Mouse (Mus musculus) neural tube, embryonic 13.5 days (tissue): ENCODE measurements around the gene Hba-a2. TPM values are rescaled to one million over a fixed set of nuclear protein-coding genes. Genes with fewer than 3 reads are reported as not detected.
A peak's percentile ranks its signal among the peaks of the same experiment; 100 is the strongest.

ENCODE experiments used
- ATAC-seq: fragments of 200-750 bp; cut with Nextera tagmentation; 2 replicates; pipeline ENCODE4 v1.8.0; 2017; ENCODE audit warnings: low read depth, mild to moderate bottlenecking, moderate TSS enrichment, moderate library complexity
- H3K27ac ChIP-seq: fragments of 300-500 bp; sonication (generic); replicated peaks from 2 replicates; pipeline ENCODE4 v1.5.1; 2015; ENCODE audit warnings: moderate library complexity, mild to moderate bottlenecking, inconsistent platforms
- H3K27me3 ChIP-seq: fragments of 300-500 bp; sonication (generic); 2 replicates; pipeline ENCODE4 v1.6.1; 2015; ENCODE audit warnings: mild to moderate bottlenecking, inconsistent platforms
- H3K36me3 ChIP-seq: fragments of 300-500 bp; sonication (generic); 2 replicates; pipeline ENCODE4 v1.6.1; 2015; ENCODE audit warnings: mild to moderate bottlenecking, inconsistent platforms
- H3K4me1 ChIP-seq: fragments of 300-500 bp; sonication (generic); replicated peaks from 2 replicates; pipeline ENCODE4 v1.6.1; 2015; ENCODE audit warnings: inconsistent platforms
- H3K4me2 ChIP-seq: fragments of 300-500 bp; sonication (generic); 2 replicates; pipeline ENCODE4 v1.6.1; 2015; ENCODE audit warnings: inconsistent platforms, mild to moderate bottlenecking, moderate library complexity
- H3K4me3 ChIP-seq: fragments of 300-500 bp; sonication (generic); 2 replicates; pipeline ENCODE4 v1.5.1; 2015; ENCODE audit warnings: mild to moderate bottlenecking, inconsistent platforms
- H3K9ac ChIP-seq: fragments of 300-500 bp; sonication (generic); 2 replicates; pipeline ENCODE4 v1.6.1; 2015; ENCODE audit warnings: moderate library complexity, mild to moderate bottlenecking, inconsistent platforms
- H3K9me3 ChIP-seq: fragments of 300-500 bp; sonication (generic); 2 replicates; pipeline ENCODE4 v1.6.1; 2016; ENCODE audit warnings: inconsistent platforms
- WGBS: fragments of 180-500 bp; shearing (Covaris S2); methylation state at CpG from one replicate; pipeline ENCODE4 v1.1.7; 2015; 5-methylcytosine and 5-hydroxymethylcytosine counted together
- polyA plus RNA-seq: library from polyadenylated mRNA; unstranded; fragments of >200 nt; fragmentation: Nextera tagmentation; extraction: Ambion mirVana; gene quantifications from 2 replicates; pipeline ENCODE4 v1.2.1, GENCODE M21; 2015

The Hba-a2 gene
- polyA plus RNA-seq, 1 experiment from 2014 or later: 5,687 TPM

DNA sequence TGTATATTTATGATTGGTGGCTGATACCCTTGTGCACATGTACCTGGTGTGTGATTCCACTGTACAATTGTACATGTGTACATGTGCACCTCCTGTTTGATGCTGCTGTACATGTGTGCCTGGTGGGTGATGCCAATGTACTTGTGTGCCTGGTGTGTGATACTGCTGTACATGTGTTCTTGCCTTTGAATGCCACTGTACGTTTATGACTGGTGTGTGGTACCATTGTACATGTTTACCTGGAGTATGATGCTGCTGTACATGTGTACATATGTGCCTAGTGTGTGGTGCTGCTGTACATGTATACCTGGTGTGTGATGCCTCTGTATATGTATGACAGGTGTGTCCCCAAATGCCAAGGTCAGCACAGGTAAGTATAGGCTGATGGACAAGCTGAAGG is 5.2 kb downstream of the Hba-a2 start:
- Histone ChIP-seq H3K4me1 (no peaks in the 10 kb centered on the region), H3K9me3 (no peaks in the 10 kb centered on the region), H3K27ac (no peak overlapping the region), H3K4me3 (no peak overlapping the region), H3K27me3 (peaks cover 20% of the 10 kb centered on the region), H3K9ac (no peak overlapping the region), H3K4me2 (no peak overlapping the region), H3K36me3 (no peaks in the 10 kb centered on the region)
- no peak for ATAC-seq
- 69% methylated on average over 1 of the region's 1 CpGs for WGBS

DNA sequence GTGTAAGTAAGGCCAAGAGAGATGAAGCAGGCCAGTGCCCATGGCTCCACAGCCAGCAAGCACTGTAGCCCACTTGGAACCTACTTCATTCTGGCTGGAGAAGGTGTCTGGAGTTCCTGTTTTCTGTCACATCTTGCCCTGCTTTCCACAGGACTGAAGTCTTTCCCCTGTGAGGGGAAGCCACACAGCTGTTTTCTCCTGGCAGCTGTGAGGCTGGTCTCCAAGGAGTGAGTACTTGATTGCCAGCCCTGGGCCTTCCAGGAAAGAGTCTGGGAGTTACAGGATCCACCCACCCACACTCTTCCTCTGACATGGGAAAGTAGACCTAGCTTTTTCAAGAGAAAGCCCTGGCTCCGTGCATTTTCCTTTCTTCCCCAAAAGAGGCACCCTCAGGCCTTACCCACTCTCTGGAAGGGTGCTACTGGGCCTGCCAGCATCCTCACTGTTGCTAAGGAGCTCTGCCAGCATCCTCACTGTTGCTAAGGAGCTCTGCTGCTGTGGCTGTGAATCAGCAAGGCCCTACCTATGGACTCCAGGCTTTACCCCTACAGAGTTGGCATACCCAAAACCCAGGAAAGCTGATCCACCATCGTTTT is 6.6 kb downstream of the Hba-a2 start:
- H3K36me3 ChIP-seq: no peaks in the 10 kb centered on the region
- no peak overlapping the region for H3K27ac ChIP-seq
- H3K9ac ChIP-seq: no peak overlapping the region
- H3K4me1 ChIP-seq: no peaks in the 10 kb centered on the region
- H3K4me2 ChIP-seq: no peak overlapping the region
- peaks cover 20% of the 10 kb centered on the region for H3K27me3 ChIP-seq
- no peak overlapping the region for H3K4me3 ChIP-seq
- no peaks in the 10 kb centered on the region for H3K9me3 ChIP-seq
- 58% methylated on average over 2 of the region's 2 CpGs for WGBS
- no peak for ATAC-seq

DNA sequence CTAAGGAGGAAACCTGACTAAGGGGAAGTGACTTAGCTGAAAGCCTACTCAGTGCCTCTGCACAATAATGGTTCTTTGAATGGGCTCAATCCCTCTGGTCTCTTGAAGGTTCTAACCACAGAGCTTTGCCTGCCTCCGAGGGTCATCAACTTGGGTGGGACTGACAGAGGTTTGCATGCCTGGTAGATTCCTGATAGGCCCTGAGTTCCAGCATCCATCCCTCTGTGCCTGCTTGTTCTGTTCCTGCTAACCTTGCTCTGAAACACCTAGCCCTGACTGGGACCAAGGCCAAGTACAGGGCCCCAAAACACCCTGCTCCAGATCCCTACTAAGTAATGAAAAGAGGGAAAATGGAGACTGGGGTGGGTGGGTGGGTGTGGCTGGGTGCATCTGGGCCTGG is 7.2 kb downstream of the Hba-a2 start:
- Histone ChIP-seq H3K9me3 (no peaks in the 10 kb centered on the region), H3K36me3 (no peaks in the 10 kb centered on the region), H3K4me3 (no peak overlapping the region), H3K27ac (no peak overlapping the region), H3K27me3 (peaks cover 20% of the 10 kb centered on the region), H3K9ac (no peak overlapping the region), H3K4me1 (no peaks in the 10 kb centered on the region), H3K4me2 (no peak overlapping the region)
- no peak for ATAC-seq
- 87% methylated on average over 1 of the region's 1 CpGs for WGBS

DNA sequence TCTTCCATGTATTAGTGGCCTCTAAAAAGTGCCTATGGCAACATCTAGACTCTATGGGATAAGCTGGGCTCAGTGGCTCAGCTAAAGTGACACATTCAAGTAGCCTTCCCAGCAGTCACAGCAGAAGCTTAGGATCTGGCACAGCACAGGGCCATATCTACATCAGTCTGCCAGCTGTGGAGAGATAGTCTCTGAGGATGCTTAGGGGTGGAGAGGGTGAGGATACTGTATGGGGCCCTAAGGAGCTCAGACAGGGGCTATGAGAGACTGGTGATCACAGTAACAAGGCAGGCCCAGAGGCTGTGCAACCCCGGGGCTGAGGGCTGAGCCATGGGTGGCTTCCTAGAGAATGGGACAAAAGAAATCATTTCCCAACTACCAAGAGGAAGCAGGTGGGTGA is 10.7 kb downstream of the Hba-a2 start:
- WGBS: 60% methylated on average over 1 of the region's 1 CpGs
- no peaks in the 10 kb centered on the region for H3K9me3 ChIP-seq
- H3K4me3 ChIP-seq: no peak overlapping the region
- no peak overlapping the region for H3K9ac ChIP-seq
- H3K27me3 ChIP-seq: peaks cover 4% of the 10 kb centered on the region; the same call in 1 of the 2 replicates
- H3K36me3 ChIP-seq: no peaks in the 10 kb centered on the region
- no peaks in the 10 kb centered on the region for H3K4me1 ChIP-seq
- H3K27ac ChIP-seq: no peak overlapping the region
- H3K4me2 ChIP-seq: no peak overlapping the region
- ATAC-seq: no peak

DNA sequence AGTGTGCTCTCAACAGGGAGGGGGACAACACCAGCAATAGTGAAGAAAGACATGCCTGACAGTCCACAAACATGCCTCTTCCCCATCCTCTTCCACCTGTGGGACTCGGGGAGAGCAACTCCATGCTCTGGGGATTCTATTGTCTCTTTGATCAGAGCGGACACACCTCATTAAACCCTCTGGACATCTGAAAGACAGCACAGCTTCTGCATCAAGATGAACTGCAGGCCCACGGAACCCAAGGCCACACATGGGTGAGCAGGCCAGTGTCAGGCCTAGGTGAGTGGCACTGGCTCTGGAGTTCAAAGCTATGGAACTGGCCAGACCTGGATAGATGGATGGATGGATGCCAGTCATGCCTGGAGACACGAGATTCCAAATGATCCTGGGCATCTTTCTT is 13.2 kb downstream of the Hba-a2 start:
- Histone ChIP-seq H3K9ac (no peak overlapping the region), H3K36me3 (no peaks in the 10 kb centered on the region), H3K9me3 (no peaks in the 10 kb centered on the region), H3K27ac (no peak overlapping the region), H3K4me2 (no peak overlapping the region), H3K27me3 (no peaks in the 10 kb centered on the region), H3K4me1 (no peaks in the 10 kb centered on the region), H3K4me3 (no peak overlapping the region)
- ATAC-seq: no peak
- WGBS: 34% methylated on average over 4 of the region's 4 CpGs

DNA sequence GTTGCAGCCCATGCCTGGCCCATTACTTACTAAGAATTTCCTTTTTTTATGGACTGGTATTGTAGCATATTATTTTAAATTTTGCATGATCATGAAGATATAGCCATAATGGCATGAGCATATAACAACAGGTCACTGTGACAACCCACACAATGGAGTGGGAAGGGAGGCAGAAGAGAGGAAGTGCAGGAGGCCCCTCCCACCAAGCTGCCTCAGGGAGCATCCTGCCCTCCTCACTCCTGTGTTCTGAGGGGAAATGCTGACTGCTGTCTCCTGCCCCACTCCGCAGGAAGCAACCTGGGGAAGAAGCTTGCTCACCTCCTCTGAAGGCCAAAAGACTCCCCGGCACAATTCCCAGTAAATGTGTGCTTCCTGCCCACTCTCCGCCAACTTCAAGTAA is 13.6 kb downstream of the Hba-a2 start:
- no peaks in the 10 kb centered on the region for H3K4me1 ChIP-seq
- no peaks in the 10 kb centered on the region for H3K9me3 ChIP-seq
- no peak overlapping the region for H3K4me2 ChIP-seq
- H3K27me3 ChIP-seq: no peaks in the 10 kb centered on the region
- no peak overlapping the region for H3K27ac ChIP-seq
- H3K9ac ChIP-seq: no peak overlapping the region
- no peak overlapping the region for H3K4me3 ChIP-seq
- no peak for ATAC-seq
- H3K36me3 ChIP-seq: no peaks in the 10 kb centered on the region
- WGBS: 78% methylated on average over 3 of the region's 3 CpGs

DNA sequence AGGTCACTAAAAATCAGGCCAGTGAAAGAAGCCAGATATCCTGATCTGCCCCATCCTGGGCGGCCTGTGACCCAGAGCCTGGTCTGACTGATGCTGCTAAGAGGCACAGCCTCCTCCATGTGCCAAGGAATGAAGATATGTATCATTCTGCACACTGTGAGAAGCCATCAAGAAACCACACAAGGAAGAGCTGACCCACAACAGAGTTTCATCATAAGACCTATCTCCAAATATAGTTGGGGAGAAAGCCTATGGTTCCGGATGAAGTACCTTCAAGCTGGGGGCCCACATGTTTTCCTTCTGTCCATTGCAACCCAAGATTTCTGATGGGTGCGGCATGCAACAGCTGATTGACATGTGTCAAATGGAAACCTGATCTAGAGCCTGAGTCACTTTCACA is 19.7 kb downstream of the Hba-a2 start:
- Histone ChIP-seq H3K4me2 (no peak overlapping the region), H3K27ac (no peak overlapping the region), H3K36me3 (no peaks in the 10 kb centered on the region), H3K27me3 (no peaks in the 10 kb centered on the region), H3K9me3 (no peaks in the 10 kb centered on the region), H3K9ac (no peak overlapping the region), H3K4me1 (no peaks in the 10 kb centered on the region), H3K4me3 (no peak overlapping the region)
- 89% methylated on average over 3 of the region's 3 CpGs for WGBS
- ATAC-seq: no peak

DNA sequence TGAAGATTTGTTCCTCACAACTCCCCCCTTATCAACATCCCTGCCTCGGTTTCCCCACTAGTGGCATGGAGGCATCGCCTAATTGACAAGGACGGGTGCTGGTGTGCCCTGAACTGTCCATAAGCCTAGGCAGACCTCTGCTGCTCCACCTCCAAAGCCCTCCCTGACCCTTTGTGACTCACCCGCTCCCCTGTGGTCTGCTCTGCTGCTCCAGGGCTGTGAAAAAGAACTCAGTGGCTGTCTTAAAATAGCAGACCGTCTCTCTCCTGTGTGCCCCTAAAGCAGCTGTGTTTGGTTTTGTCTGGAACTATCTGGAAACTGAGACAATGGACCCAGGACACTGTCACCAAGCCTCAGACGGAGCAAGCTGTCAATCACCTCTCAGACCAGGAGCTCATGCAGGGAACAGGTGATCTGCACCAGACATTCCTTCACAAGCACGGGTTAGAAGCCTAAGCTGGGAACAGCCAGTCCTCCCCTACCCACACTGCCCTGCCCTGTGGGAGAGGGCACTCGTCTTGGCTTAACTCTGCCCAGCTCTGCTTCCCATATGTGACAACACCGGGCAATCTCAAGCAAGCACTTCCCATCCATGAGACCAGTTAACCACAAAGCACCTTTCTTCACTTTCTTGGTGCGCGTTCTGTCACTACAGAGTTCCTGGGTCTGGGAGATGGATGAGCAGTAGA is 24.4 kb downstream of the Hba-a2 start:
- no peak overlapping the region for H3K4me3 ChIP-seq
- H3K9me3 ChIP-seq: no peaks in the 10 kb centered on the region
- no peak overlapping the region for H3K9ac ChIP-seq
- no peak for ATAC-seq
- WGBS: 73% methylated on average over 11 of the region's 11 CpGs
- no peak overlapping the region for H3K4me2 ChIP-seq
- no peak overlapping the region for H3K27ac ChIP-seq
- no peaks in the 10 kb centered on the region for H3K36me3 ChIP-seq
- no peaks in the 10 kb centered on the region for H3K27me3 ChIP-seq
- peaks cover 3% of the 10 kb centered on the region for H3K4me1 ChIP-seq

DNA sequence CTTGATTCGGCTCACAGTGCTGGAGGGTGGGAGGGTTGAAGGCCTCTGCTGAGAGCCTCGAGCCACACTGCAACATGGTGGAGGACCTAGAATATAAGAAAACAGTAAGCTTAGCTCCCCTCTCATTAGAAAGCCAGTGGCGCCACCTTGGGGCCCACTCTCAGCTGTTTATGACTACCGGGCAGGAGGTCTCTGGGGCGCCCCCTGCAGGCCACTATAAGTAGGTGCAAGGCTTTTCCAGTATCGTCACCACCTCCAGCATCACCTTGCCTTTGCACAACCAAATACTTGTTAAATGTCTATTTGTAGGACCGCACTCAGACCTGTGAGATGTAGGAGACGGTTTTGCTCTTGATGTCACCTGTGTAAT is 24.9 kb downstream of the Hba-a2 start:
- no peak overlapping the region for H3K4me2 ChIP-seq

DNA sequence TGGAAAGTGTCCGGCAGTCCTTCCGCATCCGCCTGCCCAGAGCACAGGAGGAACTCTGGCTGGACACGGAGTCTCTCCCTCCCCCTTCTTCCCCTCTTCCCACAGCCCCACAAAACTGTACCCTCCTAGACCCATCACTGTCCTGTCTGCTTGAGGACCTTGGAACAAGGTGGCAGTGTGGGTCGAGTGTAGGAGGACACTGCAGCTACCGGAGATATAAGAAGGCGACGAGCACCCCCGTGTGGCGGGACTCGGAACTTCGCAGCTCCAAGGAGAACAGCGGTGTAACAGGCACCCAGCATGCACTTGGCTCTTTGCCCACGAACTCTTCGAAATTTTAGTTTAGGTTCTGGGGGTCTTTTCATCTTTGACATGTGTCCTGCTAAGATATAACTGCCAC is 28.3 kb downstream of the Hba-a2 start:
- ATAC-seq: peak; percentile 90
- Histone ChIP-seq H3K9me3 (no peaks in the 10 kb centered on the region), H3K4me1 (peaks cover 3% of the 10 kb centered on the region), H3K27me3 (no peaks in the 10 kb centered on the region), H3K4me2 (peak overlapping the region; percentile 37), H3K9ac (no peak overlapping the region), H3K27ac (no peak overlapping the region), H3K4me3 (no peak overlapping the region), H3K36me3 (no peaks in the 10 kb centered on the region)
- WGBS: 8% methylated on average over 15 of the region's 15 CpGs

More for the DNA sequence above, 24.9 kb downstream of the Hba-a2 start:
- Histone ChIP-seq H3K9ac (no peak overlapping the region), H3K27ac (no peak overlapping the region), H3K36me3 (no peaks in the 10 kb centered on the region), H3K27me3 (no peaks in the 10 kb centered on the region), H3K9me3 (no peaks in the 10 kb centered on the region), H3K4me1 (peaks cover 3% of the 10 kb centered on the region), H3K4me3 (no peak overlapping the region)
- no peak for ATAC-seq
- 43% methylated on average over 8 of the region's 8 CpGs for WGBS

DNA sequence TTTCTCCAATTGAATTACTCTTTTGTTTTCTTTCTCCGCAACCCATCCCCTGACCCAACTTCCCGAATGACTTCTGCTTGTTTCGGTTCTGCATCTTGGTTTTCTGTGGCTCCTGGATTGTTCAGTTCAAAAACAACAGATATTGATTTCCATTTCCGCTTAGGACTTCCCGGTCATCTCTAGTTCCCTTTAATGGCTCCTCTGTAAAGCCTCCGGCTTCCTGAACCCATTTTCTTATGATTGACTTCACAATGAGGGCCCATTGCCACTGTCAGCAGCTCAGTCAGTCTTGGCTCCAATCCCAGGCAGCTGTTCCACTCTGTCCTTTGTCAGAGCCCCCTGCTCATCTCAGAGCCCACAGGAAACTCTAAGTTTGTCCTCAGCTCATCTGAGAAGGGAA is 34.8 kb downstream of the Hba-a2 start:
- no peaks in the 10 kb centered on the region for H3K9me3 ChIP-seq
- H3K36me3 ChIP-seq: no peaks in the 10 kb centered on the region
- peak overlapping the region; percentile 9; the same call in 1 of the 2 replicates for H3K27ac ChIP-seq
- H3K4me2 ChIP-seq: no peak overlapping the region
- H3K9ac ChIP-seq: no peak overlapping the region
- peaks cover 13% of the 10 kb centered on the region for H3K4me1 ChIP-seq
- 36% methylated on average over 6 of the region's 6 CpGs for WGBS
- no peak overlapping the region for H3K4me3 ChIP-seq
- H3K27me3 ChIP-seq: no peaks in the 10 kb centered on the region
- no peak for ATAC-seq

DNA sequence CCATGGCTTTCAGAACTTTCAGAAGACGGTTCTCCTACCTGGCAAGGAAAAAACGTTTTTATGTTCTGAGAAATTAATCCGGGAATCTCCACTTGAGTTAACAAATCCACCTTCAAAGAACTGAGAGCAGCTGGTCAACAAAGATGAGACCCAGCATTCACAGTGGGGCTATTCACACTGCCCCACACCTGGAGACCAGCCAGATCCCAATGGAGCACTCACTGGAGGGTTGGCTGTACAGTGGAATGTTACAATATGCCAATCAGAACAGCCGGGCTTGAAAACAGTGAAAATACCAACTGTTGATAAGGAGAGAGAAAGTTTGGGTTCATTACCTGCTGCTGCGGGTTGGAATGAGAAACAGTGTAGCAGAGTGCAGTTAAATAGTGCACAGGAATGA is 35.6 kb downstream of the Hba-a2 start:
- no peak for ATAC-seq
- Histone ChIP-seq H3K4me1 (peaks cover 13% of the 10 kb centered on the region), H3K9me3 (no peaks in the 10 kb centered on the region), H3K27ac (0 out of 2 replicates have a peak overlapping the region, but pooled peaks have one; percentile 9), H3K27me3 (no peaks in the 10 kb centered on the region), H3K36me3 (no peaks in the 10 kb centered on the region), H3K4me2 (no peak overlapping the region), H3K9ac (no peak overlapping the region), H3K4me3 (no peak overlapping the region)
- WGBS: 70% methylated on average over 5 of the region's 5 CpGs

DNA sequence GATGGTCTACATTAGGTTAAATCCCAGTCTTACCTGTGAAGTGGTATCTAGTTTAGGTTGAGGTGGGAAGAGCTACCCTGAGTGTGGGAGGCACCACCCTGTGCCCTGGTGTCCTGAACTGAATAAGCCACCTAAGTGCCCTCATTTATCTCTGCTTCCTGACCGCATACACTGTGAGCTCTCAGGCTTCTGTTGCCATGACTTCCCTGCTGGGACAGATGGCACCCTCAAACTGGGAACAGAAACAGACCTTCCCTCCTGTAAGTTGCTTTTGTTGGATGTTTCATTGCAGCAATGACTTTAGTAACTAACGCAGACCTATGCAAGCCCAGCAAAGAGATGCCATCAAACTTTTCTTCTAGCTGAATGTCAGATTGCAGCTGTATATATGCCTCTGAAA is 36.9 kb downstream of the Hba-a2 start:
- Histone ChIP-seq H3K36me3 (no peaks in the 10 kb centered on the region), H3K4me2 (no peak overlapping the region), H3K27me3 (no peaks in the 10 kb centered on the region), H3K9ac (no peak overlapping the region), H3K27ac (no peak overlapping the region), H3K4me1 (peaks cover 13% of the 10 kb centered on the region), H3K9me3 (no peaks in the 10 kb centered on the region), H3K4me3 (no peak overlapping the region)
- no peak for ATAC-seq
- WGBS: 66% methylated on average over 2 of the region's 2 CpGs
